Mouse (Mus musculus): Measurements from ENCODE around the gene Rarg.
A peak's percentile ranks its signal among the peaks of the same experiment; 100 is the strongest.
"Not testable (repeated sequence)": the region's sequence is repeated elsewhere in the genome, so short reads cannot be mapped to it uniquely, and the experiment has no call there.

Gene Rarg

DNA sequence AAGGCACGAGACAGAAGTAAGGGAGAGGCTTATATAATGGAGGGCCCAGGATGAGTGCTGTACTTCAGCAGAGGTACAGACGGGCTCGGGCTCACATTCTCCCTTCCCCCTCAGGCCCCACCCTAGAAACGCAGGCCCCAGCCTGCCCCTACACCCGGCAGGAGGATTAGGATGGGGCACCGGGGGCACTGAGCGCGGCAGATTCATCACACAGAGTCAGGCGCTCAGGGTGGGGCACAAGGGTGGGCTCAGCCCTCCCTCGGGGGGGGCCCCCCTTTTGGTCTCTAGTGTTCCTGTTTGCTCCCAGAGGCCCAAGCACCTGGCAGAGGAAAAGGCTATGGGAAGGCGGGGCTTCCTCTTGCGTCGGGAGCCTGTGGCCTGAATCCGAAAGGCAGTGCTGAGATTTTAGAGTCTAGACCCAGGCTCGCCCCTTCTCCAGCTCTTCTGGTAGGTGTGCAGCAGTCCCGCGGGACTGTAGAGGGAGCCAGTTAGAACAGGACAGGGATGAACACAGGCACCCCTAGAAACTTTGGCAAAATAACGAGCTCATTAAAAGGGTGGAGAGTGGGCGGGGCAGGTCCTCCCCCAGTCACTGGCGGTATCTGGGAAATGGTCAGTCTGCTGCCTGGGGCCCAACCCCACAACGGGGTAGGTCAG lies 21.8 kb downstream of the Rarg start:
- DNase-seq, result no peak

DNA sequence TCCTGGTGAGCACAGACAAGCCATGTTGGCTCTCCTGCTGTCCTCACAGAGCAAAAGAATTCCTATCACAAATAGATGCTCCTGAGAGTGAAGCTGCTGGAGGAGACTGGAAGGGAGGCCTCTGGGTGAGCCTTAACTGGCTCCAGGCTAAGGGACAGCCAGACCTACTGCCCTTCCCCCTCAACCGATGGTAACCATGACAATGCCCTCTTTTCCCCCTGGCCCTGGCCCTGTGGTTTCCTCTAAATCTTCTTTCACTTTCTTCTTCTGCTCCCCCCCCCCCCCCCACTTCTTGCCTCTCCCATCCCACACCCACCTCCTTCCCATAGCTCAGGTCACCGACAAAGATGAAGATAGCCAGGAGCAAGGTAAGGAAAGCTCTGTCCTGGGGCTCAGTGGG lies 23.4 kb downstream of the Rarg start:
- DNase-seq, result no peak

DNA sequence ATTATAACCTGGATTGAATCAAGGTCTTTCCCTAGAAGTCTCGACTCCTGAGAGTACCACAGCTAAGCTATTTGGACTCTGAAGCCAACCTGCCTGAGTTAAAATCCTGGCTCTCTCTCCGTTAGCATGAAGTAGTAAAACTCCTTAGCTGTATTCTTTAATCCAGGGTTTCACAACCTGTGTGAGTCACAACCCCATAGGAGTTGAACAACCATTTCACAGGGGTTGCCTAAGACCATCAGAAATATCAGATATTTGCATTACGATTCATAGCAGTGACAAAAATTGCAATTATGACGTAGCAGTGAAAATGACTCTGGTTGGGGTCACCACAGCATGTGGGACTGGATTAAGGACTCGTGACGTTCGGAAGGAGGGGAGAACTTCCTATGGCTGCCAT lies 24.6 kb downstream of the Rarg start:
- DNase-seq, result no peak

DNA sequence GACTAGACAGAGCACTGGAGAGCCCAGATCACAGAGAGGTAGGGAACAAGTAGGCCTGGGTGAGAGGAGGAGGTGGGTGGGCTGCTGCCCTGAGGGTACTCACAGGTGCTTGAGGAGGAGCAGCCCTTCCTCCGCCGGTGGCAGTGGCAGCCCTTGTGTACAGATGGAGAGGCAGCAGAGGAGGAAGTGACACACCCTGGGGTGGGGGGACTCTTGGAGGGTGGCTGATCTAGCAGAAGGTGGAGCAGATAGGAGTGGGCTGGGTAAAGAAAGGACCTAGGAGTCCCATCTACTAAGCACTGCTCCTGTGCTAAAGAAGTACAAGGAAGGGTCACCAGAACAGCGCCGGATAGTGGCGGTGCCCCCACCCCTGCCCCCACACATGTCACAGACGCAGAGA lies 25.6 kb downstream of the Rarg start, which contains the start of gene Itgb7:
Gene Itgb7 (minus strand): TSS at position 197 of the 400 bp plus-strand sequence.
- DNase-seq, result no peak

DNA sequence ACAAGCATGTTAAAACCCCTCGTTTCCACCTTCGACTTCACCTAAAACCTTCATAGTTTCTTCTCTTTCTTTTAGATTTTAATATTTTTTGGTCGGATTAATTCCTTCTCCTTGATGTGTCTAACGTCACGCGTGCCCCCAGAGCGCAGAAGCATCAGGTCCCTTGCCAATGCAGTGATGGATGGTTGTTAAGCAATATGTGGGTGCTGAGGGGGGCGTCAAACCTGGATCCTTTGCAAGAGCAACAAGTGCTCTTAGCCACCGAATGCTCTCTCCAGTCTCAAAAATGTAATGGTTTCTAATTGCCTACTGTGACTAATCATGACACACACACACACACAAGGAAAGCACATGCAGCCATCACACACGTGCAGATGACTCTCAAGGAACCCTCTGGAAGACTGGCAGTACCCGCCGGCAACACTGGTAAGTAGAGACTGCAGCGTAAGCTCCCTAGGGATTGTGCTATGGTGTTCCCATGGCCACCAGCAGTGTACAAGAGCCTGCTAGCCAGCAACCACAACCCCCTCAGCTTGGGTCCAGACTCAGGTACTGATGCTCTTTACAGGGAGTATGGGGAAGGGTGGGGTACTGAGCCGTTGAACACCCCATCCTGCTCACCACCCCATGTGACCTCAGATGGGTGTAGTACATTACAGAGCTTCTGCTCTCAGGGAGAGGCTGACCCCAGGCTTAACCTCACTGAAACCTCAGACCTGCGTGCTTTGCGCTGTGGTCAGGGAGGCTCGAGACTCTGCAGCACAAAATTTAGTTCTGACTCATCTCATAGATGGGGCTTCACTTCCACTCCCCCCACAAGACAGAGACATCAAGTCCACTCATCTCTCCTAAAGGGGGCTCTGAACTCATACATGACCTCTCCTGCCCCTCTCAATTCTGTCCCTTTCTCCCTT lies 26.7 kb downstream of the Rarg start:
- no peak for DNase-seq

DNA sequence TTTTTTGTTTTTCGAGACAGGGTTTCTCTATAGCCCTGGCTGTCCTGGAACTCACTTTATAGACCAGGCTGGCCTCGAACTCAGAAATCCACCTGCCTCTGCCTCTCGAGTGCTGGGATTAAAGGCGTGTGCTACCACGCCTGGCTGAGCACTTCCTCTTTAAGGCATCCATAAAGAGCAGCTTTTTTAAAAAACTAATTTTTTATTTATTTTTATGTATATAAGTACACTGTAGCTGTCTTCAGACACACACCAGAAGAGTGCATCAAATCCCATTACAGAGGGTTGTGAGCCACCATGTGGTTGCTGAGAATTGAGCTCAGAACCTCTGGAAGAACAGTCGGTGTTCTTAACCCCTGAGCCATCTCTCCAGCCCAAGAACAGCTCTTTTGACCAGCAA lies 31.7 kb downstream of the Rarg start:
- DNase-seq, result not testable (repeated sequence)

- no peak for DNase-seq
These were observed 32.2 kb downstream of the Rarg start for GRCm38 (mm10) chr15:102224992-102225617.

DNA sequence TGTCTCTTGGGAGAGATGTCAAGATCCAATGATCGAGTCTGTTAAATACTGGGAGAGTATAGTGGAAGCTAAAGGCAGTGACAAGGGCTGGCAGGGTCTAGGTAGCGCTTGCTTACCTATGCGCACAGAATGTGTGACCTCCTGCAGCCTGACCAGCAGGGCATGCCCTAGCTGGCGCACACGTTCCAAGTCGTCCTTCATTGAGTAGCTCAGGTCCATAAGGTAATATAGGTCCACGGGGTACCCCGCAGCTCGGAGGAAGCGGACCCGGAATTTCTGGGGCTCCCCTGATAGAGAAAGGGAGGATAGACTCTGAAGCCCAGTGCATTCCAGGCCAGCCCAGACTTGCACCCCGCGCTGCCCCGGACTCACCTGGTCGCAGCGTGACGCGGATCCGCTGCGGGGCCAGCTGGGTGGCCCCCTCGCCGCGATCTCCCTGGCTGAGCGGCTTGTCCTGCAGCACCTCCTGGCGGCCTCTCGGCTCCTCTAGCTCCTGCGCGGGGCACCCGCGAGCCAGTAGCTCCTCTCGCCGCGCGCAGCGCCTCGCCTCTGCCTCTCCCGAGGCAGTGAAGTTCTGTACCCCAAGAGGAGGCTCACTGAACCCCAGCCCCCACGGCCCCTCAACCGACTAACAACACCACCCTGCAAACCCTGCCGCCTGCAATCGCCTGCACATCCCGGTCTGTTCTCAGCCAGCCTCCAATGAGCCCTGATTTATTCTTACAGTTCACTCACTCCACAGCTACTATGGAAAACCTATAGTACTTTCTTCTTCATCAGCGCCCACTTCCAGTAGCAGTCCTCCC lies 32.9 kb downstream of the Rarg start:
- peak in 1 of 2 experiments; percentile 83 for DNase-seq

DNA sequence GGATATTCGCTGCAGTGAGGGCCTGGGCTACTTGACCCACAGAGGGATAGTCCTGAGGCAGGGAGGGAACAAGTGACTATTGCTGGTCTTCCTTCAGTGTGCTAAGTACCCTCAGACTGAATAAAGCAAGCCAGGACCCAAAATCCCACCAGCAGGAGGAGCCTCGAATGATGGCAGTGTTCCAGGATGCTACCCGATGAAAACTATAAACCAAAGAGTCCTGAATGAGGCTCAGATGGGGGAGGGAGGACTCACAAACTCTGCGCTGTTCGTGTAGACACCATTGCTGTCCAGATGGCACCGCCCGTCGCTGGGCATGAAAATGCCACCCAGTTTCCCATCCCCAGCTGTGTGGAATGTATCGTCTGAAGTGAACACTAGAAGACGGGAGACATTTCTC lies 34.9 kb downstream of the Rarg start:
- no peak for DNase-seq

DNA sequence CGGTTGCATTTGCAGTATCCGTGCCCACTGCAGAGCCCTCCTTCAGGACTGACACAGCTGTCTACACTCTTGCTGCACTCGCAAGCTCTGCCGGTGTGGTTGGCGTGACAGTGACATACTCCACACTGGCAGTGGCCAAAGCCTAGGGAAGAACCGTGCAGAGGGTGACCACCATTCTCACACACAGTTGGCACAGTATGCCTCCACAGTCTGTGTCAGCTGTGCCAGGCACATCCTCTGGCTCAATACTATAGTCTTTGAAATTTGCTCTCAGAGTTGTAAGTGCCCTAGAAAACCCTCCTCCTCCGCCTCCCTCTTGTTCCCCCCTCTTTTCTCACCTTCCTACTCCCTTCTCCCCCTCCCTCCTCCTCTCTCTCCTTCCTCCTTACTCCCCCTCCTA lies 40.0 kb downstream of the Rarg start:
- DNase-seq, result no peak

DNA sequence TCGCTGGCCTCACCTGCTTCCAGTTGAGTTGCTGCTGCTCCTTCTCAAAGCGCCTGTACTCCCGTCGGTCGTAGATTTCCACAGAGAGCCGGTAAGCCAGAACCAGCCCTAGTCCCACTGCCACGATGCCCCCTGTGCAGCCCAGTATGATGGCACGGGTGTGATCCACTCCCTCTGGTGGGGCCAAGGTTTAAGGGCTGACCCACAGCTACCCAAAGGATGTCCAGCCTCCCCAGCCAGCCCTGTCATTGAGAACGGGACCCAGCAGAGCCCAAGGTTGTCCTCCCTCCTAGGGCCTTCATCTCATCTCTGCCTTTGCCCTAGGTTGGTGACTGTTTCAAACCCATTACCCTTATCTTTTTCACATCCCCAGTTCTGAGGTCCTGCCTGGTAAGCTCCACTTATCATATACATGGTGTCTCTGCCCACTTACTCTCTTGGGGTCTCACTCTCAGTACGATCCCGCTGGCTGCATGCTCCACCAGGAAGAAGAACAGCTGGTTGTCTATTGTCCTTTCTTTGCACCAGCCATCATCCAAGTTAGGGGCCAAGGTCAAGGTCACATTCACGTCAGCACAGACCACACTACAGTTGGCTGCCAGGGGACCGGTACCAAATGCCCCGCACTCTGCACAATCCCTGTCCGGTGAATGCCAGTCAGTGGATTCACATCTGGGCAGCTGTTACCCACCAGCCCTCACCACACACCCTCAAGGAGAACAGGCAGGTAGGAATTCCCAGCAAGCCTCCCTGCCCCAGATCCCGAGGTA lies 40.7 kb downstream of the Rarg start:
- DNase-seq, result no peak

DNA sequence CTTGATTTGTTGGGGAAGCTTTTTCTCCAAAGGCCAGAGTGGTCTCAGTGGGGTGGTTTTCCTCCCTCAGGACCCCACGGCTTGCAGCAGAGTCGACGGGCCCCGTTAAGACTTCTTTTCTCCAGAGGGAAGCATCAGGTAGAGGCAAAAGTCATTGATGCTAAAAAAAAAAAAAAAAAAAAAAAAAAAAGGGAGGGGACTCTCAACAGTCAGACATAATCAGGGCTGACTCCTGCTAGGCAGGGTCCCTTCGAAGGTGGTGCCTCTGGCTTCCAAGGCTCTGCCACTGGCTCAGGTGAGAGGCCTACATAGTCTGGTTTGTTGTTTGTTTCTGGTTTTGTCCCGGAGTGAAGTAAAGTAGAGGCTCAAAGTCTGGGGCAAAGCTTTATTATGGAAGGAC lies 41.7 kb downstream of the Rarg start:
- no peak for DNase-seq

- DNase-seq, result no peak
These were observed 43.2 kb downstream of the Rarg start for GRCm38 (mm10) chr15:102214132-102214531.

DNA sequence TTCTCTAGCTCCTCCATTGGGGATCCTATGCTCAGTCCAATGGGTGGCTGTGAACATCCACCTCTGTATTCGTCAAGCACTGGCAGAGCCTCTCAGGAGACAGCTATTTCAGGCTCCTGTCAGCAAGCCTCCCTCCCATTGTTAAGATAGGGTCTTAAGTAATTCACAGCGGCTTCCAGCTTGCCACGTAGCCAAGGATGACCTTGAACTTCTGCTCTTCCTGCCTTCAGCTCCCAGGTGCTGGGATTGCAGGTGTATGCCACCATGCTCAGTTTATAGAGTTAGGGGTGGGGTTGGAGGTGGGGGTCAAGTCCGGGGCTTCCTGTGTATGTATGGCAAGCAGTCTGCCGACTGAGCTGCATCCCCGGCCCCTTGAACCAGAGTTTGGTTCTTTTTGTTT lies 45.4 kb downstream of the Rarg start:
- no peak for DNase-seq

DNA sequence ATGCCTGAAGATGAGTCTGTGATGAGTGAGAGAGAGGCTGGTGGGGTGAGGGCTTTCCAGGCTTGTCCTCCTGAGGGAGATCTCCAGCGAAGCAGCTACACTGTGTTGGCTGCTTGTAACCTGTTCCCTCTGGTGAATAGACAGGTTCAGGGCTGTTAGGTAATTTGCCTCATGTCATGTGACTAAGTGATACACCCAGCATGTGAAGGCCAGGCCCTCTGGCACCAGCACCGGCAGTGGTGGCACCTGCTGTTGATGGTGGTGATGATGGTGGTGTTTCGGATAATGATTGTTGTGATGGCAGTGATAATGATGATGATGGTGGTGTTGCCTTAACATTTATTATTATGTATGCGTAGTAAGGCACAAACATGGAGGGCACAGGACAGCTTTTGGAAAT lies 46.5 kb downstream of the Rarg start:
- DNase-seq, result no peak

DNA sequence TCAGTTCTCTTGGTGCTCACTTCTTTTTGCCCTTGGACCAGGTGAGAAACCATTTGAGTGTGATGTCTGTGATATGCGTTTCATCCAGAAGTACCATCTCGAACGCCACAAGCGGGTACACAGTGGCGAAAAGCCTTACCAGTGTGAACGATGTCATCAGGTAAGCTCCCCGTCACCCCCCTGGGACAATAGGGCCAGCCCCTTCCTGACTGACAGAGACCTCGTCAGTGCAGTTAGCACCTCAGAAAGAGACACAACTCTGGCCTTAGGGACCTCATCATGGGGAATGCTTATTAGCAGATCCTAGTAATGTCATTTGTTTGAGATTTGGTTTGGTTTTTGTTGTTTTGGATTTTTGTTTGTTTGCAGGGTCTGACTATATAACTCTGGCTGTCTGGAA lies 48.2 kb downstream of the Rarg start:
- DNase-seq, result no peak

DNA sequence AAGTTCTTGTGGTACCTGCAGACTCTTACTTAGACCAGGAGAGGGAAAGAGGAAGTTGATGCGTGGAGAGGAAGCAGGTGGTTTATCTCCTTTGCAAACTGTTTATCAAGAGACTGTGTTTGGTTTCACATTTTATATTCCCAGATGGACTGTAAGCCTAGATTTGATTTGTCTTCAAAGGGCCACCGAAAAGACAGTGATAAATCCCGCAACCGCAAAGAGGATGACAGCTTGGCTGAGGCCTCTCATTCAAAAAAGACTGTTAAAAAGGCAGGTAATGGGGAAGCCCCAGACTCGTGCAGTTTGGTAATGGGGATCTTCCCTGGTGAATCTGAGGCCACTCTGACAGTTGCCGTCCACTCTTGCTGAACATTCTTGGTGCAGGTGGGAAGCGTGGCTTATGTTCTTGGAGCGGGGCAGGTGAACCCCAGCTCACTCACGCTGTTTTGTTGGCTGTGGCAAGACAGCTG lies 49.2 kb downstream of the Rarg start:
- DNase-seq, result no peak

DNA sequence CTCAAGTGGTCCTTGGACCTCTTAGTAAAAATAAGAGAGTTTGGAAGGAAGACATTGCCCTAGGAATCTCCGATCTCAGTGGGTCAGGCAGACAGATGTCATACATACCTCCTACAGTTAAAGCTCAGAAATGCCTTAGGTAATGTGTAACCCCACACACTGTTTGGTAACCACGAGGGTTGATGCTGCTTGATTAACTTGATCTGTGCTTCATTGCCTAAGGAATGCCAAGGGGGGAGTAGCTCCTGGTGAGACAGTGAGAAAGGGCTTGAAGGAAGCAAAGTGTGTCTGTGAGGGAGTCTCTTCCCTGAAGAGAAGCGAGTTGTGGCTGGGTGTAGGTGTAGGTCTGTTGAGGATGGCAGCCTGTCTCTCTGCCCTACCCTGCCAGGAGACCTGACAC lies 50.0 kb downstream of the Rarg start:
- DNase-seq, result peak in 1 of 2 experiments; percentile 70

- DNase-seq, result no peak
These were observed 51.5 kb downstream of the Rarg start for GRCm38 (mm10) chr15:102205779-102206178.

GRCm38 (mm10) chr15:102204674-102205505 lies 52.4 kb downstream of the Rarg start, which contains the start of gene Csad:
Gene Csad (minus strand): TSS chr15:102204724.
- no peak for DNase-seq

DNA sequence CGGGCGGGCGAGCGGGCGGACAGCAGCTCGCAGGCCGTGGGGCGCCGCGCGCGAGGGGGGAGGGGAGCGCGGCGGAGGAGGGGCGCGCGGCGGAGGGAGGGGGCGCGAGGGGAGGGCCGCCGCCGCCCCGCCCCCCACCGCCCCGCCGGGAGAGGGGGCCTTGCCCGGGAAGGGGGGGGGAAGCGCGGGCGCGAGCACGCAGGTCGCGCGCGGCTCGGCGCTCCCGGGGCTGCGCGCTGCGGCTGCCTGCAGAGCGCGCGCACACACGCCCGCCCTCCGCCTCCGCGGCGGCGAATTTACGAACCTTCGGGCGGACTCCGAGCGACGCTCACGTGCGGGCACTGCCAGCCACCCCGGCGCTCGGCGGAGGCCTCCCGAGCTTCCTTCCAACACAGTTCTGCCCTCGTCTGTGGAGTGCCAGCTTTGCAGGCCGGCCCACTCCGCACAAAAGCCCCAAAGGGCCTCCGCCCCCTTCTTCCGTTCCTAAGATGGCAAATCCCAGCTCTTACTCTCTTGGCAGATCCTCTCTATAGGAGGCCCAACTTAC lies 53.4 kb downstream of the Rarg start:
- peak; percentile 67 to 73 for DNase-seq

Measured in kidney, adult 8-10 months (tissue).